Comparison of ENCODE assay signal across 19 mouse cellular contexts in the genomic region with DNA sequence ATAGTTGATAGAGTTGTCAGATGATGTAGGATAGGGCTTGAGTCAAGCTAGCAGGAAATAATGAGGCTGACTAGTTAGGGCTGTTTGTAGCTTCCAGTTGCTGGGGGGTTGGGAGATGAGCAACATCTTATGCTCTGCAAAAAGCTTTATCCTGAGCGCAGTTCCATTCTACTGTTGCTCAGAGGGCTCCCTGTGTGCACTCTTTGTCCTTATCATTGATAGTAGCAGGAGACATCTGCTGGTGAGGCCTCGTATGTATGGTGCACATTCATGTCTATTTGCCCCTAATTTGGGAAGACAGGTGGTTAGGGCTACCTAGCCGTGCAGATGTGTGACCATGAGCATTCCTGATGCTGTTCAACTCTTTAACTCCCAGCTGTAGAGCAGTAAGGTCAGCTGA.
"Had no signal": no experiment of that assay in that cellular context is flagged by ENCODE, and none has a peak within 500 bp of the region (broad histone marks: within the 10 kb centered on the region; RNA-seq: fewer than 3 reads in every experiment).

No protein-coding gene starts in this region.

- H3K27ac ChIP-seq: kidney, postnatal 0 days; left cerebral cortex, adult 2 months; midbrain, embryonic 10.5 days; midbrain, embryonic 13.5 days; neural tube, embryonic 13.5 days; stomach, embryonic 15.5 days had no signal

- ATAC-seq: intestine, embryonic 16.5 days; midbrain, embryonic 13.5 days; midbrain, embryonic 16.5 days had no signal

- H3K27me3 ChIP-seq: midbrain, embryonic 13.5 days; neural tube, embryonic 13.5 days; stomach, embryonic 15.5 days had no signal

- H3K9me3 ChIP-seq: midbrain, embryonic 10.5 days; midbrain, embryonic 13.5 days; neural tube, embryonic 13.5 days; stomach, embryonic 15.5 days had no signal

- H3K4me2 ChIP-seq: midbrain, embryonic 13.5 days; neural tube, embryonic 13.5 days; stomach, embryonic 15.5 days had no signal

- H3K9ac ChIP-seq: midbrain, embryonic 13.5 days; neural tube, embryonic 13.5 days; stomach, embryonic 15.5 days had no signal

- H3K4me1 ChIP-seq: midbrain, embryonic 10.5 days; neural tube, embryonic 13.5 days; stomach, embryonic 15.5 days had no signal

- H3K4me3 ChIP-seq: left cerebral cortex, adult 2 months; midbrain, embryonic 10.5 days; midbrain, embryonic 13.5 days; myocyte; neural tube, embryonic 13.5 days; stomach, embryonic 15.5 days had no signal

- DNase-seq: kidney, adult 18-20 months; kidney, postnatal 25 days; layer of hippocampus, postnatal 36 days; lung, adult 2 months; lung, postnatal 14 days; lung, postnatal 4 days; retina, postnatal 1 day; right cerebral cortex, postnatal 25 days; spleen, adult 18-20 months; thymus, postnatal 25 days had no signal
